Mouse (Mus musculus) C2C12 (cell line): Measurements from ENCODE around the gene Trim10. TPM values are rescaled to one million over a fixed set of nuclear protein-coding genes. Genes with fewer than 3 reads are reported as not detected.

Experiments
- H3K27me3 ChIP-seq: one replicate; pipeline ENCODE4 v1.6.1; 2011; ENCODE audit not compliant: control insufficient read depth, insufficient read depth, insufficient read length
- H3K36me3 ChIP-seq: one replicate; pipeline ENCODE4 v1.6.1; 2011; ENCODE audit not compliant: control insufficient read depth, insufficient read depth
- H3K4me3 ChIP-seq: one replicate; pipeline ENCODE4 v1.5.1; 2011; ENCODE audit warnings: mild to moderate bottlenecking, control low read depth; ENCODE audit not compliant: poor library complexity, insufficient read depth, severe bottlenecking
- H3K79me2 ChIP-seq: one replicate; pipeline ENCODE4 v1.6.1; 2011; ENCODE audit not compliant: control insufficient read depth, insufficient read depth
- H3K79me3 ChIP-seq: one replicate; pipeline ENCODE4 v1.6.1; 2011; ENCODE audit warnings: low read depth, control low read depth
- H3ac ChIP-seq: one replicate; pipeline ENCODE3; 2011; ENCODE audit warnings: low read depth; ENCODE audit not compliant: control insufficient read depth, insufficient read length
- CEBPB ChIP-seq: IDR thresholded peaks from one replicate; pipeline ENCODE4 v1.6.1; 2011; ENCODE audit warnings: low read depth, mild to moderate bottlenecking, control low read depth, moderate library complexity
- CTCF ChIP-seq: IDR thresholded peaks from one replicate; pipeline ENCODE4 v1.5.1; 2011; ENCODE audit not compliant: control insufficient read depth, insufficient read depth, insufficient read length
- FOSL1 ChIP-seq: IDR thresholded peaks from one replicate; pipeline ENCODE4 v1.8.0; 2011; ENCODE audit warnings: mild to moderate bottlenecking, low read length; ENCODE audit not compliant: poor library complexity, insufficient read depth, severe bottlenecking
- MAX ChIP-seq: IDR thresholded peaks from one replicate; pipeline ENCODE4 v1.6.1; 2011; ENCODE audit warnings: mild to moderate bottlenecking, control low read depth
- MYOD1 ChIP-seq: IDR thresholded peaks from one replicate; pipeline ENCODE4 v1.6.1; 2011; ENCODE audit warnings: low read depth; ENCODE audit not compliant: control insufficient read depth, insufficient read length
- MYOG ChIP-seq: IDR thresholded peaks from one replicate; pipeline ENCODE4 v1.6.1; 2011; ENCODE audit not compliant: control insufficient read depth, insufficient read length; ENCODE audit errors: extremely low read depth
- USF1 ChIP-seq: IDR thresholded peaks from one replicate; pipeline ENCODE4 v1.6.1; 2011; ENCODE audit warnings: low read depth, mild to moderate bottlenecking, control low read depth, moderate library complexity
- polyA plus RNA-seq: library from polyadenylated mRNA; unstranded; fragments of >200 nt; fragmentation: generic; extraction: Trizol; gene quantifications from one replicate; pipeline ENCODE4 v1.2.1, GENCODE M21; 2012; ENCODE audit warnings: missing spikeins

Gene Trim10
- polyA plus RNA-seq, 1 experiment, result not detected

DNA sequence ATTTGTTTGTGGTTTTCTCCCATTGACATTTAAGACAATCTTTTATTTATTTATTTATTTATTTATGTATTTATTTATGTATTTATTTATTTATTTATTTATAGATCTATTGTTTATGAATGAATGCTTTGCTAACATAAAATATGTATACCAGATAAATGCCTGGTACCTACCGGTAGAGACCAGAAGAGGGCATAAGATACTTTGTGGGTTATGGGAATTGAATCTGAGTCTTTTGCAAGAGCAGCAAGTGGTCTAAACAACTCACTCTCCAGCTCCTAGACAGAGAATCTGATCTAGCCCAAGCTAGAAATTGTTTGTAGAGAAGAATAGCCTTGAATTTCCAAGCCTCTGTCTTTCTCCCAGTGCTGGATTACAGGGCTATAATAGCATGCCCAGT lies 31.3 kb downstream of the Trim10 start:
- TF ChIP-seq FOSL1 (no peak), CTCF (no peak), MYOG (no peak), CEBPB (no peak), MAX (no peak), USF1 (no peak), MYOD1 (no peak)
- Histone ChIP-seq H3K27me3 (no peaks in the 10 kb centered on the region), H3K79me2 (no peaks in the 10 kb centered on the region), H3K4me3 (no peak overlapping the region), H3K79me3 (no peaks in the 10 kb centered on the region), H3K36me3 (no peaks in the 10 kb centered on the region), H3ac (no peak overlapping the region)

DNA sequence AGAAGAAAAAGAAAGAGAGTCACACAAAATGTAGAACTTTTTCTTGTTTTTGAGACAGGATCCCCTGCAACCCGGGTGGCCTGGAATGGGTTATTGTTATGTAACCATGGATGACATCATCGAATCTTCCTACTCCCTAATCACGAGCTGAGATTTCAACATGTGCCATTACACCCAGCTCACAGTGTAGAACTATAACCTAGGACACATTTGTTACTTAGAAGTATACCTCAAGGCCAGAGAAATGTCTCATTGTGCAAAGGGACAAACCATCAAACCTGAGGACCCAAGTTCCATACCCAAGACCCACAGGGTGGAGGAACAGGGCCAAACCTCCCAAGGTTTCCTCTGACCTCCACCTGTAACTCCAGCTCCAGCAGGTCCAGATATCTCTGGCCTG lies 34.3 kb downstream of the Trim10 start:
- no peaks in the 10 kb centered on the region for H3K79me3 ChIP-seq
- H3K27me3 ChIP-seq, result peaks cover 16% of the 10 kb centered on the region
- no peak overlapping the region for H3K4me3 ChIP-seq
- TF ChIP-seq CTCF, result no peak
- H3K79me2 ChIP-seq, result no peaks in the 10 kb centered on the region
- no peak overlapping the region for H3ac ChIP-seq
- no peaks in the 10 kb centered on the region for H3K36me3 ChIP-seq

DNA sequence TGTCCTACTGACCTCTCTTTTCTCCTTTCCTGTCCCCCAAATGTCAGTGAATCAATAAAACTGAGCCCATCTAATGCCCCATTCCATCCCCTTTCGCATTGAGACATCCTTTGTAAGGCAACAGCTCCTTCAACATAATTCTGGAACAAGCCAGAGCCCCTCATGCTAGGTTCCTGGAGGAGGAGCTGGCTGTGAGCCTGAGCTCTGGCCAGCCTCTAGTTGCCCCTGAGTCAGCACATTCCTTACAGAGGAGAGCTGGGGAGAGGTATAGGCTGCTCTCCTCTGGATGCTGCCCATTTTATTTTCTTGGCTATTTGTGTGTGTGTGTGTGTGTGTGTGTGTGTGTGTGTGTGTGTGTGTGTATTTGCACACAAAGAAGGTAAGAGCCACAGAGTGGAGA lies 38.9 kb downstream of the Trim10 start:
- no peaks in the 10 kb centered on the region for H3K79me3 ChIP-seq
- no peak for TF ChIP-seq FOSL1
- TF ChIP-seq MYOG, result no peak
- no peaks in the 10 kb centered on the region for H3K79me2 ChIP-seq
- H3K36me3 ChIP-seq, result no peaks in the 10 kb centered on the region
- no peak overlapping the region for H3ac ChIP-seq
- peaks cover 22% of the 10 kb centered on the region for H3K27me3 ChIP-seq
- H3K4me3 ChIP-seq, result no peak overlapping the region

DNA sequence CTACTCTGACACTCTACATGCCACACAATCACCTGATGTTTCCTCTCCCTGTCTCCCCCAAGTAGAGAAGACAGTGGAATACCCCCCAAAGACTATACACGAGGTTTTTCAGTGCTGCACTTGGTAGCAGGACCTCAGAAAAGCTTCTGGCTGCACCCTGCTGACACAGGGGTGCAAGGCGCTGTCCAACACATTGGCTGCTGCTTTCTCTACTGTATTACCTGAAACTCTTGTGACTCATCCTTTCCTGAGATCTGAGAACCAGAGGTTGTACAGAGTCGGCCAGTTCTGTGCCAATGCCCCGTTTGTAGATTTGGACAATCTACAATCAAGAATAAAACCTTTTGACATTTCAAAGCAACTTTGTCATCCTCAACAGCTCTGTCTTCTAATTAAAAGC lies 40.4 kb downstream of the Trim10 start:
- no peaks in the 10 kb centered on the region for H3K36me3 ChIP-seq
- no peaks in the 10 kb centered on the region for H3K79me2 ChIP-seq
- H3K4me3 ChIP-seq, result no peak overlapping the region
- TF ChIP-seq MYOG (no peak), MAX (no peak), USF1 (no peak), CEBPB (no peak), CTCF (no peak), MYOD1 (no peak)
- H3K79me3 ChIP-seq, result no peaks in the 10 kb centered on the region
- peaks cover 22% of the 10 kb centered on the region for H3K27me3 ChIP-seq
- H3ac ChIP-seq, result no peak overlapping the region

DNA sequence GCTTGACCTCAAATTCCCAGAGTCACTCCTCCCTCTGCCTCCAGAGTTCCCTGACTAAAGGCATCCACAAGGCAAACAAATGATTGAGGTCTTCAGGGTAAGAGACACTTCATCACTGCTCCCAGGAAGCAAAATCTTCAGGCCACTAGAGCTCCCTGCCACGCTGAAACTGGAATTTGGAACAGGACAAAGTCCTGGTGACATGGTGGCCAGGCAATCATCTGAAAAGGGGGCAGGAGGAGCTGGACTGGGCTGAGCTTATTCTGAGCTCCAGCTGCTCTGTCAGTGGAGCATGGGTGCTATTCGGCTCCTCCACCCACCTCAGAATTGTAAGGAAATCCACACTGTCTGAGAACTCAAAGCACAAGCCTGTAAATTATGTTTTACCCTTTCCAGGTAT lies 42.7 kb downstream of the Trim10 start:
- Histone ChIP-seq H3K79me2 (no peaks in the 10 kb centered on the region), H3K79me3 (no peaks in the 10 kb centered on the region), H3K4me3 (no peak overlapping the region), H3ac (no peak overlapping the region), H3K27me3 (peaks cover 15% of the 10 kb centered on the region), H3K36me3 (no peaks in the 10 kb centered on the region)
- TF ChIP-seq MYOG (no peak), MAX (no peak), FOSL1 (no peak), CEBPB (no peak), USF1 (no peak), MYOD1 (no peak), CTCF (no peak)

DNA sequence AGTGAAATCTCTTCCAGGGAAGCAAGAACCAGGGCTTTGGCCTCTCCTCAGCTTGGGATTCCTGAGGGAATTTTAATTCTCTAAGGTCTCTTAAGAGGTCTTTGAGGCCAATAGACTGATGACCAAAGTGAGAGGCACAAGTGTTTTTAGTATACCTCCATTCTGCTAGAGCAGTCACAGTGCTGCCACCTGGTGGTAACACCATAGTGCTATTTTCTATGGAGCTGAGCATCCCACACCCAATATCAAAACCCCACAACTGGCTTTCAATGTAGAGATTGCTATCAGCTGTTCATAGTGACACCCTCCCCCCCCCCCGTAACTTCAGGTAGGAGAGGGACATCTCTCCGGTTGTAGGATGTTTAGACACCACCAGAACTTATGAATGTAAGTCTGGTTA lies 44.7 kb downstream of the Trim10 start:
- Histone ChIP-seq H3K27me3 (peaks cover 6% of the 10 kb centered on the region), H3K79me2 (no peaks in the 10 kb centered on the region), H3K36me3 (no peaks in the 10 kb centered on the region), H3ac (no peak overlapping the region), H3K4me3 (no peak overlapping the region), H3K79me3 (no peaks in the 10 kb centered on the region)
- TF ChIP-seq USF1 (no peak), CTCF (peak; percentile 27)

DNA sequence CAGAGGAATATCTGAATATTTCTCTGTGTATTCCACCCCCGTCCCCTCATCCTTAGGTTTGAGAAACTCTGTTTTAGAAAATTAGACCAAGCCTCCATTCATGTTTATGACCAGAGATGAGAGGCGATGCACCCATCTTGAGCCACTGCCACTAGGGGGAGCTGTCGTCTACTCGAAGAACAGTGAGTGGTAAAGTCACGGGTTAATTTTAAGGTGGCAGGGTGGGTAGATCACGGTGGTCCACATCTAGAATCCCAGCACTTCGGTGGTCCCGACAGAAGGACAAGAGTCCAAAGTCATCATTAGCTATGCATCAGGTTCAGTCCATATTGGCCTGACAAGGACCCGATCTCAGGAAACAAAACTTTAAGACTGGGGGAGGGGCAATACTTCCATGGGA lies 45.7 kb downstream of the Trim10 start:
- no peaks in the 10 kb centered on the region for H3K79me3 ChIP-seq
- H3K36me3 ChIP-seq, result no peaks in the 10 kb centered on the region
- H3K4me3 ChIP-seq, result no peak overlapping the region
- H3ac ChIP-seq, result no peak overlapping the region
- H3K27me3 ChIP-seq, result no peaks in the 10 kb centered on the region
- TF ChIP-seq CTCF (peak; percentile 72), USF1 (no peak), CEBPB (no peak)
- no peaks in the 10 kb centered on the region for H3K79me2 ChIP-seq
